Mouse (Mus musculus) intestine, postnatal 0 days (tissue): ENCODE measurements around the gene Tmem221. TPM values are rescaled to one million over a fixed set of nuclear protein-coding genes. Genes with fewer than 3 reads are reported as not detected.

Experiments used
- ATAC-seq: fragments of 200-750 bp; cut with Nextera tagmentation; 2 replicates; pipeline ENCODE4 v1.8.0; 2017; ENCODE audit warnings: mild to moderate bottlenecking, moderate TSS enrichment, moderate library complexity
- H3K27ac ChIP-seq: fragments of 300-500 bp; sonication (generic); 2 replicates; pipeline ENCODE4 v1.5.1; 2014; ENCODE audit warnings: mild to moderate bottlenecking, low read depth, low read length, moderate library complexity
- H3K27me3 ChIP-seq: fragments of 300-500 bp; sonication (generic); replicated peaks from 2 replicates; pipeline ENCODE4 v1.6.1; 2014; ENCODE audit warnings: low read length, mixed read lengths; ENCODE audit not compliant: control insufficient read depth, insufficient read depth
- H3K36me3 ChIP-seq: fragments of 300-500 bp; sonication (generic); 2 replicates; pipeline ENCODE4 v1.6.1; 2014; ENCODE audit warnings: mild to moderate bottlenecking, moderate library complexity; ENCODE audit not compliant: control insufficient read depth, insufficient read depth
- H3K4me1 ChIP-seq: fragments of 300-500 bp; sonication (generic); replicated peaks from 2 replicates; pipeline ENCODE4 v1.6.1; 2014; ENCODE audit warnings: antibody characterized with exemption, low read length, mixed read lengths; ENCODE audit not compliant: control insufficient read depth, insufficient read depth
- H3K4me2 ChIP-seq: fragments of 300-500 bp; sonication (generic); replicated peaks from 2 replicates; pipeline ENCODE4 v1.6.1; 2014; ENCODE audit warnings: low read depth, mild to moderate bottlenecking, moderate library complexity
- H3K4me3 ChIP-seq: fragments of 300-500 bp; sonication (generic); 2 replicates; pipeline ENCODE4 v1.5.1; 2014; ENCODE audit warnings: low read depth, low read length
- H3K9ac ChIP-seq: fragments of 300-500 bp; sonication (generic); 2 replicates; pipeline ENCODE4 v1.6.1; 2014; ENCODE audit warnings: mild to moderate bottlenecking, low read depth, low read length
- H3K9me3 ChIP-seq: fragments of 300-500 bp; sonication (generic); 2 replicates; pipeline ENCODE4 v1.6.1; 2016; ENCODE audit warnings: mixed run types; ENCODE audit not compliant: control insufficient read depth
- CTCF ChIP-seq: sonication (generic); IDR thresholded peaks from 2 replicates; pipeline ENCODE4 v1.5.1; 2016; ENCODE audit warnings: low read depth, mild to moderate bottlenecking, control low read depth, antibody characterized with exemption, moderate library complexity
- WGBS: fragments of 180-500 bp; shearing (Covaris S2); extraction: QIAGEN DNeasy Blood & Tissue Kit; methylation state at CpG from one replicate; pipeline ENCODE4 v1.1.7; 2014; 5-methylcytosine and 5-hydroxymethylcytosine counted together
- polyA plus RNA-seq: library from polyadenylated mRNA; unstranded; fragments of >200 nt; fragmentation: Nextera tagmentation; extraction: Ambion mirVana; gene quantifications from 2 replicates; pipeline ENCODE4 v1.2.1, GENCODE M21; 2015

Tmem221 gene
- 0.66 and 0.90 TPM in 2 replicates for polyA plus RNA-seq

GRCm38 (mm10) chr8:71558071-71558957 lies at the start of gene Tmem221:
Tmem221 (minus strand) TSS chr8:71558871.
- peak within 1 kb of the TSS; percentile 26 for H3K9ac ChIP-seq
- H3K27me3 ChIP-seq = peaks cover 55% of the 10 kb centered on the region
- no peak within 1 kb of the TSS for H3K27ac ChIP-seq
- H3K4me1 ChIP-seq = peaks cover 5% of the 10 kb centered on the region
- TF ChIP-seq CTCF = no peak; the same call in 1 of the 2 replicates
- H3K4me2 ChIP-seq = peak within 1 kb of the TSS; percentile 85
- peak; percentile 8; the same call in 1 of the 2 replicates for ATAC-seq
- WGBS = 4% methylated on average over 70 of the region's 70 CpGs
- H3K36me3 ChIP-seq = no peaks in the 10 kb centered on the region
- H3K9me3 ChIP-seq = no peaks in the 10 kb centered on the region
- H3K4me3 ChIP-seq = peak within 1 kb of the TSS; percentile 49

GRCm38 (mm10) chr8:71604021-71604420 lies 45.4 kb upstream of the Tmem221 start:
- H3K4me1 ChIP-seq = 0 out of 2 replicates have a peak, but pooled peaks cover 6% of the 10 kb centered on the region
- H3K36me3 ChIP-seq = no peaks in the 10 kb centered on the region
- ATAC-seq = no peak
- no peaks in the 10 kb centered on the region for H3K9me3 ChIP-seq
- WGBS = 64% methylated on average over 7 of the region's 7 CpGs
- TF ChIP-seq CTCF = no peak
- H3K4me2 ChIP-seq = no peak overlapping the region
- H3K9ac ChIP-seq = no peak overlapping the region
- H3K4me3 ChIP-seq = no peak overlapping the region
- no peak overlapping the region for H3K27ac ChIP-seq
- H3K27me3 ChIP-seq = peaks cover 13% of the 10 kb centered on the region; the same call in 1 of the 2 replicates

GRCm38 (mm10) chr8:71602666-71603334 lies 44.1 kb upstream of the Tmem221 start:
- peak; percentile 86 for ATAC-seq
- Histone ChIP-seq H3K27ac (no peak overlapping the region), H3K9me3 (no peaks in the 10 kb centered on the region), H3K9ac (no peak overlapping the region), H3K4me2 (peak overlapping the region; percentile 64), H3K27me3 (peaks cover 13% of the 10 kb centered on the region; the same call in 1 of the 2 replicates), H3K4me1 (0 out of 2 replicates have a peak, but pooled peaks cover 6% of the 10 kb centered on the region), H3K36me3 (no peaks in the 10 kb centered on the region), H3K4me3 (peak overlapping the region; percentile 29)
- WGBS = 2% methylated on average over 30 of the region's 32 CpGs
- TF ChIP-seq CTCF = no peak

DNA sequence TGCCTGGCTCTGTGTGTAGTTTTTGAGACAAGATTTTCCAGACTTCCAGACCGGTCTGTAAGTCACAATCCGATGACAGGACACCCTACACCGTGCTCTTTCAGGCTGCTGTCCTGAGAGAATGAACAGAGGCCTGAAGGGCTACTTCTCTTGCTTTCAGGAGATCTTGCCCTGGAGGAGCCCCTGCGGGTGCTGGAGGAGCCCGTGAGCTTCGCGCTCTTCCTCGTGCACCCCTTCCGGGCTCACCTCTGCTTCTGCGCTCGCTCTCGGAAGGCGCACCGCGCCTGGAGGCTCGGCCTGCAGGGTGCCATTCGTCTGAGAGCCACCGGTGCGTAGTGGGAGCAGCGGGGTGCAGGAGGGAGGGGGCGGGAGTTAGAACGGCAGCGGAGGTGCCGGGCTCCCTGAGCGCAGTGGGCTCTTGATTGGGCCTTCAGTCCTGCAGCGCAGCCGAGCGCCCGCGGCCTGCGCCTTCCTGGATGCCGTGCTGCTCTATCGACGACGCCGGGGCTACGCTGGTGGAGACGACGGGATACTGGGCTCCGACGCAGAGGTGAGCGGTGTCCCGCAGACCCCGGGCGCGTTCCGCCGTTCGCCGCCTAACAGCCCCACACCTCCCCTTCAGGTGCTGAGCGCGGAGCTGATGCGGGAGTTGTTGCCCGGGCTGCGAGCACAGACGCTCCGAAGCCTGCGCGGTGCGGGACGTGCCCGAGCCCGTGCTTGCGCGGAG lies 43.4 kb upstream of the Tmem221 start:
- no peak for TF ChIP-seq CTCF
- H3K27ac ChIP-seq = no peak overlapping the region
- H3K9me3 ChIP-seq = no peaks in the 10 kb centered on the region
- peaks cover 13% of the 10 kb centered on the region; the same call in 1 of the 2 replicates for H3K27me3 ChIP-seq
- peak overlapping the region; percentile 64 for H3K4me2 ChIP-seq
- ATAC-seq = peak; percentile 25; the same call in 1 of the 2 replicates
- WGBS = 5% methylated on average over 62 of the region's 65 CpGs
- no peaks in the 10 kb centered on the region for H3K36me3 ChIP-seq
- peak overlapping the region; percentile 29 for H3K4me3 ChIP-seq
- 0 out of 2 replicates have a peak, but pooled peaks cover 6% of the 10 kb centered on the region for H3K4me1 ChIP-seq
- no peak overlapping the region for H3K9ac ChIP-seq

DNA sequence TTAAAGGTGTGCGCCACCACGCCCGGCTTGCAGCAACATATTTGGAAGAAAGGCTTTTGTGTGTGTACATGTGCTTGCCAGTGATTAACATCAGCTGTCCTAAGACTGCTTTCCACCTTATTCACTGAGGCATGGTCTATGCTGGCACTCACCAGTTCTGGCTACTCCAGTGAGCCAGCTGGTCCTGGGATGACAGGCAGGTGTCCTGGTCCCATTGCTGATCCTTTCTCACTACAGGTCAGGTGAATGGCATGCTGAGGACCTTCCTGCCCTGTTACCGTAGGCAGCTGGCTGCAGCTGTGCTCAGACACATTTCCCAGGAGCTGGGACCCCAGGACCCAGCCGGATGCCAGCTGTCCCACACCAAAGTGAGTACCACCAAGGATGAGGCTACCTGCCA lies 40.2 kb upstream of the Tmem221 start:
- peaks cover 13% of the 10 kb centered on the region; the same call in 1 of the 2 replicates for H3K27me3 ChIP-seq
- TF ChIP-seq CTCF = no peak
- 0 out of 2 replicates have a peak, but pooled peaks cover 6% of the 10 kb centered on the region for H3K4me1 ChIP-seq
- H3K36me3 ChIP-seq = no peaks in the 10 kb centered on the region; the same call in 1 of the 2 replicates
- WGBS = 88% methylated on average over 5 of the region's 5 CpGs
- no peak overlapping the region for H3K4me3 ChIP-seq
- ATAC-seq = no peak
- no peak overlapping the region for H3K27ac ChIP-seq
- no peaks in the 10 kb centered on the region for H3K9me3 ChIP-seq
- H3K4me2 ChIP-seq = no peak overlapping the region
- H3K9ac ChIP-seq = no peak overlapping the region
